Mouse (Mus musculus): ENCODE results near the gene Ginm1. TPM values are rescaled to one million over a fixed set of nuclear protein-coding genes. Genes with fewer than 3 reads are reported as not detected.

Gene Ginm1
- total RNA-seq, 2 experiments from 2014 or later, result 81.0 to 85.2 TPM

Small RNA genes within 50 kb of the gene (microRNA-seq; reads per million reads assigned to microRNA genes)
- gene Mir5104, result 0 reads per million in 2 experiments

Other genes with a start within 250 kb of the Ginm1 start
- 1 to 10 TPM; 2.2 to 2.3 TPM for gene Lrp11, start 203.0 kb downstream of the Ginm1 start, total RNA-seq (2021)
- gene Nup43, start 125.3 kb downstream of the Ginm1 start, total RNA-seq (2021), result 10 to 100 TPM in 1 of 2 experiments, 1 to 10 TPM in 1; 8.2 to 11.3 TPM
- gene Pcmt1, start 111.7 kb downstream of the Ginm1 start, total RNA-seq (2021), result 100 to 1,000 TPM in 1 of 2 experiments, 10 to 100 TPM in 1; 99.4 to 100 TPM
- gene Lats1, start 111.6 kb downstream of the Ginm1 start, total RNA-seq (2021), result 10 to 100 TPM; 16.9 to 21.8 TPM
- 10 to 100 TPM; 12.8 to 15.1 TPM for gene Katna1, start 66.8 kb downstream of the Ginm1 start, total RNA-seq (2021)
- gene Ppil4, start 67 bp upstream of the Ginm1 start, total RNA-seq (2021), result 10 to 100 TPM; 14.5 to 17.6 TPM
- under 1 TPM; 0.05 to 0.09 TPM for gene Zc3h12d, start 39.6 kb upstream of the Ginm1 start, total RNA-seq (2021)
- 10 to 100 TPM; 56.4 to 64.1 TPM for gene Tab2, start 163.4 kb upstream of the Ginm1 start, total RNA-seq (2021)

Measured in gastrocnemius, postnatal 10 days (tissue).